Mouse (Mus musculus) lung, postnatal 0 days (tissue): ENCODE results near the gene Olfr222.

Source experiments
- CTCF ChIP-seq: IDR thresholded peaks from 2 replicates; pipeline ENCODE4 v1.5.1; 2016; ENCODE audit warnings: antibody characterized with exemption, mild to moderate bottlenecking
- EP300 ChIP-seq: IDR thresholded peaks from 2 replicates; pipeline ENCODE4 v1.6.1; 2016; ENCODE audit warnings: antibody characterized with exemption, mild to moderate bottlenecking, control low read depth

DNA sequence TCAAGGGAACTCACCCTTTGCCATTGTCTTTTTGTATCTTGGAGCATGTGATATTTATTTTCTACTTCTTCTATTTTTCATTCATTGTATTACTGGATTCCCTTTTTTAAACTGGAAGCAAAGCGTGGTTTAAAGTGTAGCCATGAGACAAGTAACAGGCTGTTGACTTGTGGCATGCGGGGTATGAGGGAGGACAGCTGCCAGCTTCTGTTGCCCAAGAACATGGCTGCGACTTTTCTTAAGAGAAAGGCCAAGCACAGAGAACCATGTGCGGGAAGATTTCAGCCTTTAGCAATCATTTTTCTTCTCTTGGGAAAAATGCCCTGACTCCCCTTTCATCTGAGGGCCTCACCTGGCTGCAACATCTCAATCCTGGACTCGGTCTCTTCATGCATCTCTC lies 35.6 kb upstream of the Olfr222 start:
- TF ChIP-seq CTCF = no peak
- no peak for TF ChIP-seq EP300
